Mouse (Mus musculus): ENCODE data around the gene Gstz1. TPM values are rescaled to one million over a fixed set of nuclear protein-coding genes. Genes with fewer than 3 reads are reported as not detected.
"Not testable (repeated sequence)": the region's sequence is repeated elsewhere in the genome, so short reads cannot be mapped to it uniquely, and the experiment has no call there.

The Gstz1 gene
- 10 to 100 TPM; 10.5 to 21.8 (median 13.0) TPM for polyA plus RNA-seq (2017; shearing (Covaris generic))

GRCm38 (mm10) chr12:87146966-87147365 is at the start of gene Gstz1:
Gene Gstz1, plus strand, starts transcription at chr12:87147165.
- ATAC-seq, result peak; percentile 80

GRCm38 (mm10) chr12:87100331-87100730 is 46.6 kb upstream of the Gstz1 start:
- ATAC-seq, result no peak

GRCm38 (mm10) chr12:87102165-87102631 is 44.8 kb upstream of the Gstz1 start, which contains the start of gene Ngb:
Gene Ngb, minus strand, starts transcription at chr12:87102539.
- ATAC-seq, result no peak

- ATAC-seq, result no peak
Observed at GRCm38 (mm10) chr12:87103471-87103870, 43.5 kb upstream of the Gstz1 start.

- ATAC-seq, result no peak
Observed at GRCm38 (mm10) chr12:87104796-87105195, 42.2 kb upstream of the Gstz1 start.

- no peak for ATAC-seq
Observed at GRCm38 (mm10) chr12:87107357-87107977, 39.5 kb upstream of the Gstz1 start.

- no peak for ATAC-seq
Observed at GRCm38 (mm10) chr12:87121918-87122589, 24.9 kb upstream of the Gstz1 start.

GRCm38 (mm10) chr12:87127256-87127655 is 19.7 kb upstream of the Gstz1 start:
- ATAC-seq, result no peak

GRCm38 (mm10) chr12:87130224-87130623 is 16.7 kb upstream of the Gstz1 start:
- peak; percentile 98 for ATAC-seq

GRCm38 (mm10) chr12:87131181-87131580 is 15.8 kb upstream of the Gstz1 start:
- ATAC-seq, result no peak

- no peak for ATAC-seq
Observed at GRCm38 (mm10) chr12:87131619-87132018, 15.3 kb upstream of the Gstz1 start.

GRCm38 (mm10) chr12:87132210-87132609 is 14.8 kb upstream of the Gstz1 start:
- ATAC-seq, result no peak

GRCm38 (mm10) chr12:87132784-87133183 is 14.2 kb upstream of the Gstz1 start:
- no peak for ATAC-seq

- ATAC-seq, result no peak
Observed at GRCm38 (mm10) chr12:87137439-87138341, 9.3 kb upstream of the Gstz1 start.

- ATAC-seq, result no peak
Observed at GRCm38 (mm10) chr12:87138342-87138701, 8.6 kb upstream of the Gstz1 start.

GRCm38 (mm10) chr12:87138768-87139167 is 8.2 kb upstream of the Gstz1 start:
- no peak for ATAC-seq

- no peak for ATAC-seq
Observed at GRCm38 (mm10) chr12:87142156-87142555, 4.8 kb upstream of the Gstz1 start.

- ATAC-seq, result peak; percentile 90
Observed at GRCm38 (mm10) chr12:87147395-87148089, 577 bp downstream of the Gstz1 start, which contains the start of gene Pomt2. Gene Pomt2, minus strand, starts transcription at chr12:87147968.

GRCm38 (mm10) chr12:87148136-87148535 is 1.2 kb downstream of the Gstz1 start:
- ATAC-seq, result no peak

GRCm38 (mm10) chr12:87149471-87149870 is 2.5 kb downstream of the Gstz1 start:
- no peak for ATAC-seq

- not testable (repeated sequence) for ATAC-seq
Observed at GRCm38 (mm10) chr12:87154448-87154847, 7.5 kb downstream of the Gstz1 start.

GRCm38 (mm10) chr12:87157361-87157760 is 10.4 kb downstream of the Gstz1 start:
- no peak for ATAC-seq

Measured in inflammation-experienced regulatory T-cells, adult 6 months (primary cell).